Mouse (Mus musculus) cerebellum, adult 2 months (tissue): Measurements from ENCODE around the gene Il3ra.

Experiments
- CTCF ChIP-seq: fragments of 200-500 bp; IDR thresholded peaks from 2 replicates; pipeline ENCODE4 v1.5.1; 2011; ENCODE audit warnings: low read depth, mild to moderate bottlenecking, control low read depth, low read length, moderate library complexity, borderline replicate concordance; ENCODE audit not compliant: insufficient read depth
- POLR2A ChIP-seq: fragments of 200-500 bp; IDR thresholded peaks from 2 replicates; pipeline ENCODE4 v1.6.1; 2011; ENCODE audit warnings: low read length, control low read depth, borderline replicate concordance; ENCODE audit not compliant: insufficient read depth

GRCm38 (mm10) chr14:14352606-14353005 is 6.5 kb downstream of the Il3ra start:
- no peak for TF ChIP-seq CTCF
- TF ChIP-seq POLR2A = no peak
